Mouse (Mus musculus) heart, postnatal 0 days (tissue): Measurements from ENCODE around the gene Ssna1. TPM values are rescaled to one million over a fixed set of nuclear protein-coding genes. Genes with fewer than 3 reads are reported as not detected.

Source experiments
- ATAC-seq: fragments of 200-750 bp; cut with Nextera tagmentation; 2 replicates; pipeline ENCODE4 v1.8.0; 2017; ENCODE audit warnings: low read depth, moderate number of reproducible peaks, moderate library complexity; ENCODE audit not compliant: insufficient read depth
- DNase-seq: peaks from one replicate; pipeline ENCODE4 v3.0.0-alpha.2; 2016; ENCODE audit warnings: low spot score
- H3K27ac ChIP-seq: fragments of 300-500 bp; sonication (generic); 2 replicates; pipeline ENCODE4 v1.5.1; 2014; ENCODE audit warnings: low read depth, mild to moderate bottlenecking
- H3K27me3 ChIP-seq: fragments of 300-500 bp; sonication (generic); 2 replicates; pipeline ENCODE4 v1.6.1; 2014; ENCODE audit warnings: low read length, mixed read lengths; ENCODE audit not compliant: control insufficient read depth, insufficient read depth
- H3K36me3 ChIP-seq: fragments of 300-500 bp; sonication (generic); replicated peaks from 2 replicates; pipeline ENCODE4 v1.6.1; 2014; ENCODE audit warnings: low read length, mixed read lengths; ENCODE audit not compliant: control insufficient read depth, insufficient read depth
- H3K4me1 ChIP-seq: fragments of 300-500 bp; sonication (generic); 2 replicates; pipeline ENCODE4 v1.6.1; 2014; ENCODE audit warnings: antibody characterized with exemption; ENCODE audit not compliant: control insufficient read depth, insufficient read depth
- H3K4me2 ChIP-seq: fragments of 300-500 bp; sonication (generic); 2 replicates; pipeline ENCODE4 v1.6.1; 2014; ENCODE audit warnings: low read depth, mild to moderate bottlenecking, low read length, moderate library complexity
- H3K4me3 ChIP-seq: fragments of 300-500 bp; sonication (generic); 2 replicates; pipeline ENCODE4 v1.5.1; 2014; ENCODE audit warnings: low read depth, low read length
- H3K9ac ChIP-seq: fragments of 300-500 bp; sonication (generic); replicated peaks from 2 replicates; pipeline ENCODE4 v1.6.1; 2014; ENCODE audit warnings: low read depth, low read length, mixed read lengths
- H3K9me3 ChIP-seq: fragments of 300-500 bp; sonication (generic); replicated peaks from 2 replicates; pipeline ENCODE4 v1.6.1; 2016; ENCODE audit warnings: low read length; ENCODE audit not compliant: control insufficient read depth
- CTCF ChIP-seq: IDR thresholded peaks from 2 replicates; pipeline ENCODE4 v1.5.1; 2016; ENCODE audit warnings: antibody characterized with exemption, control low read depth, low read depth
- EP300 ChIP-seq: IDR thresholded peaks from 2 replicates; pipeline ENCODE4 v1.6.1; 2016; ENCODE audit warnings: antibody characterized with exemption, low read depth
- WGBS: fragments of 180-500 bp; shearing (Covaris S2); extraction: QIAGEN DNeasy Blood & Tissue Kit; methylation state at CpG from one replicate; pipeline ENCODE4 v1.1.7; 2014; 5-methylcytosine and 5-hydroxymethylcytosine counted together
- polyA plus RNA-seq: library from polyadenylated mRNA; unstranded; fragments of >200 nt; fragmentation: Nextera tagmentation; extraction: Ambion mirVana; gene quantifications from 2 replicates; pipeline ENCODE4 v1.2.1, GENCODE M21; 2015
- total RNA-seq: library from RNA; depleted of rRNA; stranded (reverse); fragments of >200 nt; gene quantifications from 2 replicates; pipeline ENCODE4 v1.2.3, GENCODE M21; 2014; ENCODE audit warnings: low replicate concordance

Ssna1 gene
- total and polyA plus RNA-seq, 2 experiments from 2014 or later = 58.9 to 111 TPM

DNA sequence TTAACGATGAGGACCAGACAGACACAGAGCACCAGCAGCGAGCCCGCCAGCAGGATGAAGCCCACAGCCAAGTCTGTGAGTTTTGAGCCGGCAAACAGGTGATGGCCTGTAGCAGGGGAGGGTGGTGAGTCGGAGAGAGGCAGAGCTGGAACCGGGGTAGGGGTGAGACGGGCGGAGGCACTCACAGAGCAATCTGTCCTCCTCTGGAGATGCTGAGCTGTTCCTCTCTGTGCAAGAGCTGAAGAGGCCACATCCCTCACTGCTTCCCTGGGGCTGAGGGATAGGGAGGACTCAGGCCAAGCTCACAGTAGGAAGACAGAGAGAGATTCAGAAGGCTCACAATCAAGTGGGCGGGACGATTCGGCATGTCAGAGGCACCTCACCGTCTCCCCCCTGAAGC, 41.2 kb downstream of the Ssna1 start:
- Histone ChIP-seq H3K27me3 (peaks cover 9% of the 10 kb centered on the region; the same call in 1 of the 2 replicates), H3K36me3 (no peaks in the 10 kb centered on the region), H3K9me3 (no peaks in the 10 kb centered on the region), H3K4me3 (no peak overlapping the region), H3K4me2 (no peak overlapping the region), H3K4me1 (peaks cover 9% of the 10 kb centered on the region), H3K9ac (no peak overlapping the region), H3K27ac (no peak overlapping the region)
- 47% methylated on average over 12 of the region's 12 CpGs for WGBS
- DNase-seq (no peak), ATAC-seq (no peak)
- no peak for TF ChIP-seq EP300
- TF ChIP-seq CTCF = no peak

GRCm38 (mm10) chr2:25230581-25230980, 41.7 kb downstream of the Ssna1 start:
- Histone ChIP-seq H3K36me3 (no peaks in the 10 kb centered on the region), H3K27ac (no peak overlapping the region), H3K4me1 (peaks cover 13% of the 10 kb centered on the region), H3K4me3 (no peak overlapping the region), H3K27me3 (peaks cover 8% of the 10 kb centered on the region; the same call in 1 of the 2 replicates), H3K9ac (no peak overlapping the region), H3K4me2 (no peak overlapping the region), H3K9me3 (no peaks in the 10 kb centered on the region)
- DNase-seq = no peak
- 62% methylated on average over 7 of the region's 7 CpGs for WGBS
- no peak for TF ChIP-seq CTCF
- TF ChIP-seq EP300 = no peak
- ATAC-seq = no peak

- H3K4me3 ChIP-seq = no peak overlapping the region
- WGBS = 60% methylated on average over 5 of the region's 5 CpGs
- no peak overlapping the region for H3K27ac ChIP-seq
- ATAC-seq = no peak
- peaks cover 15% of the 10 kb centered on the region for H3K4me1 ChIP-seq
- TF ChIP-seq EP300 = no peak
- TF ChIP-seq CTCF = no peak
- 0 out of 2 replicates have a peak, but pooled peaks cover 5% of the 10 kb centered on the region for H3K27me3 ChIP-seq
- DNase-seq = no peak
- no peaks in the 10 kb centered on the region for H3K9me3 ChIP-seq
- H3K4me2 ChIP-seq = no peak overlapping the region
- H3K36me3 ChIP-seq = no peaks in the 10 kb centered on the region
- no peak overlapping the region for H3K9ac ChIP-seq
Observed at GRCm38 (mm10) chr2:25229582-25229981, 42.7 kb downstream of the Ssna1 start.

- ATAC-seq = no peak
- H3K4me1 ChIP-seq = peaks cover 15% of the 10 kb centered on the region
- 0 out of 2 replicates have a peak, but pooled peaks cover 5% of the 10 kb centered on the region for H3K27me3 ChIP-seq
- H3K9ac ChIP-seq = no peak overlapping the region
- TF ChIP-seq EP300 = no peak
- TF ChIP-seq CTCF = no peak
- no peak for DNase-seq
- H3K9me3 ChIP-seq = no peaks in the 10 kb centered on the region
- H3K27ac ChIP-seq = peak overlapping the region; percentile 85; the same call in 1 of the 2 replicates
- no peak overlapping the region; the same call in 1 of the 2 replicates for H3K4me2 ChIP-seq
- H3K36me3 ChIP-seq = no peaks in the 10 kb centered on the region
- WGBS = 65% methylated on average over 6 of the region's 6 CpGs
- no peak overlapping the region; the same call in 1 of the 2 replicates for H3K4me3 ChIP-seq
Observed at GRCm38 (mm10) chr2:25228995-25229530, 43.2 kb downstream of the Ssna1 start.

GRCm38 (mm10) chr2:25228431-25228889, 43.8 kb downstream of the Ssna1 start:
- ATAC-seq = peak; percentile 31
- H3K4me3 ChIP-seq = peak overlapping the region; percentile 27
- TF ChIP-seq CTCF (peak; percentile 85), EP300 (peak; percentile 65; the same call in 1 of the 2 replicates)
- DNase-seq = peak; percentile 93
- H3K27me3 ChIP-seq = 0 out of 2 replicates have a peak, but pooled peaks cover 5% of the 10 kb centered on the region
- no peaks in the 10 kb centered on the region for H3K36me3 ChIP-seq
- H3K4me2 ChIP-seq = peak overlapping the region; percentile 53
- peak overlapping the region; percentile 4; the same call in 1 of the 2 replicates for H3K9ac ChIP-seq
- H3K27ac ChIP-seq = peak overlapping the region; percentile 85
- peaks cover 17% of the 10 kb centered on the region for H3K4me1 ChIP-seq
- H3K9me3 ChIP-seq = no peaks in the 10 kb centered on the region
- 1% methylated on average over 7 of the region's 7 CpGs for WGBS
